ENCODE assay signal across 21 mouse cellular contexts in genomic region chr6:134159672-134160071, GRCm38 (mm10).
DNase-seq lines count a peak whose midpoint lies in the region; ATAC-seq and TF ChIP-seq lines count a peak whose summit lies in the region.
"Had no signal": no experiment of that assay in that cellular context is flagged by ENCODE, and none has a peak within 500 bp of the region (broad histone marks: within the 10 kb centered on the region; RNA-seq: fewer than 3 reads in every experiment).

No protein-coding gene starts in this region.

- H3K4me1 ChIP-seq in cerebellum, adult 2 months (ENCODE audit: control insufficient read depth, insufficient read depth, low read length), result no peaks in the 10 kb centered on the region

- no peak for TF ChIP-seq CTCF in cerebellum, adult 2 months (IDR thresholded peaks at IDR 0.05; ENCODE audit: borderline replicate concordance, insufficient read depth, low read depth, low read length)

- no peaks in the 10 kb centered on the region for H3K27me3 ChIP-seq in cerebellum, adult 2 months (ENCODE audit: control insufficient read depth, insufficient read depth, low read length)
- H3K27me3 ChIP-seq: heart, embryonic 12.5 days; hindbrain, embryonic 15.5 days had no signal

- DNase-seq in kidney, adult 11 months, result peak; percentile 30
- DNase-seq in kidney, postnatal 10 days, result no peak
- peak; percentile 27 for DNase-seq in kidney, postnatal 14 days
- DNase-seq in kidney, adult 18-20 months, result no peak
- DNase-seq in c-Kit-positive CD71-positive TER-119-positive erythroid progenitor cells, embryonic 14.5 days (ENCODE audit: low spot score), result no peak
- DNase-seq in cerebellum, adult 2 months, result no peak
- DNase-seq: adrenal gland, postnatal 14 days; B cell, adult 2 months; cerebellum, adult 18-20 months; cerebellum, postnatal 10 days; gastrocnemius, adult 2 months; gastrocnemius, postnatal 25 days; heart, adult 18-20 months had no signal

- no peak overlapping the region for H3K4me3 ChIP-seq in cerebellum, adult 2 months (replicated peaks; ENCODE audit: insufficient read depth, low read depth, low read length)
- H3K4me3 ChIP-seq: embryonic facial prominence, embryonic 10.5 days; erythroblast, embryonic 14.5 days; forebrain, embryonic 10.5 days; gastrocnemius, adult 2 months; heart, embryonic 12.5 days; hindbrain, embryonic 15.5 days had no signal

- WGBS in cerebellum, adult 2 months, result 86% methylated on average over 4 of the region's 4 CpGs

- no peak overlapping the region for H3K27ac ChIP-seq in cerebellum, adult 2 months (ENCODE audit: insufficient read depth, low read length)
- H3K27ac ChIP-seq: embryonic facial prominence, embryonic 10.5 days; forebrain, embryonic 10.5 days; gastrocnemius, adult 2 months; hindbrain, embryonic 15.5 days had no signal

- ATAC-seq in granulocyte monocyte progenitor cell, adult 5-6 weeks (replicated peaks; ENCODE audit: poor library complexity, severe bottlenecking), result peak; percentile 29; the same call in 1 of the 2 replicates
- ATAC-seq: activated CD4-positive, CD25-positive, alpha-beta regulatory T cell, adult 4 months; forebrain, embryonic 14.5 days had no signal

- TF ChIP-seq POLR2A in cerebellum, adult 2 months (IDR thresholded peaks at IDR 0.05; ENCODE audit: borderline replicate concordance, insufficient read depth, low read length), result no peak

Comparison
In these comparisons a context has a peak if more than half of its experiments do, and no peak if none do; other contexts are left out.
1. DNase-seq: peak in kidney, adult 11 months (single experiment) and kidney, postnatal 14 days (single experiment); none in kidney, postnatal 10 days (single experiment), kidney, adult 18-20 months (single experiment), c-Kit-positive CD71-positive TER-119-positive erythroid progenitor cells, embryonic 14.5 days (single experiment) and cerebellum, adult 2 months (0 of 2).